Mouse (Mus musculus): ENCODE data around the gene Zfp558. TPM values are rescaled to one million over a fixed set of nuclear protein-coding genes. Genes with fewer than 3 reads are reported as not detected.
"Not testable (repeated sequence)": the region's sequence is repeated elsewhere in the genome, so short reads cannot be mapped to it uniquely, and the experiment has no call there.

The Zfp558 gene
- total and polyA plus RNA-seq, 2 experiments from 2014 or later = 0.73 to 1.7 TPM

- no peak for DNase-seq (ENCODE audit: low spot score)
- TF ChIP-seq EP300 (IDR thresholded peaks at IDR 0.05; ENCODE audit: low read depth) (no peak), CTCF (IDR thresholded peaks at IDR 0.05; ENCODE audit: low read depth) (no peak)
- Histone ChIP-seq H3K4me1 (ENCODE audit: control insufficient read depth, insufficient read depth) (no peaks in the 10 kb centered on the region), H3K27ac (ENCODE audit: low read depth) (no peak overlapping the region), H3K9me3 (replicated peaks; ENCODE audit: control insufficient read depth, low read length) (peaks cover 15% of the 10 kb centered on the region; the same call in 1 of the 2 replicates), H3K27me3 (ENCODE audit: control insufficient read depth, insufficient read depth, low read length) (no peaks in the 10 kb centered on the region), H3K9ac (replicated peaks; ENCODE audit: low read depth, low read length) (no peak overlapping the region), H3K36me3 (replicated peaks; ENCODE audit: control insufficient read depth, insufficient read depth, low read length) (peaks cover 27% of the 10 kb centered on the region), H3K4me2 (ENCODE audit: low read depth, low read length) (no peak overlapping the region), H3K4me3 (ENCODE audit: low read depth, low read length) (no peak overlapping the region)
- ATAC-seq (ENCODE audit: insufficient read depth, low read depth) = no peak
- 82% methylated on average over 4 of the region's 4 CpGs for WGBS
These were observed 21.5 kb downstream of the Zfp558 start for GRCm38 (mm10) chr9:18456520-18456919.

- WGBS = 53% methylated on average over 10 of the region's 10 CpGs
- DNase-seq (ENCODE audit: low spot score) = no peak
- Histone ChIP-seq H3K4me3 (ENCODE audit: low read depth, low read length) (no peak overlapping the region), H3K4me1 (ENCODE audit: control insufficient read depth, insufficient read depth) (no peaks in the 10 kb centered on the region), H3K9ac (replicated peaks; ENCODE audit: low read depth, low read length) (no peak overlapping the region), H3K27me3 (ENCODE audit: control insufficient read depth, insufficient read depth, low read length) (no peaks in the 10 kb centered on the region), H3K9me3 (replicated peaks; ENCODE audit: control insufficient read depth, low read length) (no peaks in the 10 kb centered on the region), H3K4me2 (ENCODE audit: low read depth, low read length) (no peak overlapping the region), H3K27ac (ENCODE audit: low read depth) (no peak overlapping the region), H3K36me3 (replicated peaks; ENCODE audit: control insufficient read depth, insufficient read depth, low read length) (no peaks in the 10 kb centered on the region)
- TF ChIP-seq CTCF (IDR thresholded peaks at IDR 0.05; ENCODE audit: low read depth) = no peak
- TF ChIP-seq EP300 (IDR thresholded peaks at IDR 0.05; ENCODE audit: low read depth) = no peak
- ATAC-seq (ENCODE audit: insufficient read depth, low read depth) = no peak
These were observed 46.4 kb downstream of the Zfp558 start for GRCm38 (mm10) chr9:18431687-18432086.

GRCm38 (mm10) chr9:18430354-18430753 is 47.7 kb downstream of the Zfp558 start, which contains the start of gene Mbd3l2:
Gene Mbd3l2 (plus strand): TSS chr9:18430654.
- Histone ChIP-seq H3K4me3 (ENCODE audit: low read depth, low read length) (no peak within 1 kb of the TSS), H3K4me1 (ENCODE audit: control insufficient read depth, insufficient read depth) (no peaks in the 10 kb centered on the region), H3K4me2 (ENCODE audit: low read depth, low read length) (no peak within 1 kb of the TSS), H3K9ac (replicated peaks; ENCODE audit: low read depth, low read length) (no peak within 1 kb of the TSS), H3K9me3 (replicated peaks; ENCODE audit: control insufficient read depth, low read length) (no peaks in the 10 kb centered on the region), H3K36me3 (replicated peaks; ENCODE audit: control insufficient read depth, insufficient read depth, low read length) (no peaks in the 10 kb centered on the region), H3K27ac (ENCODE audit: low read depth) (no peak within 1 kb of the TSS), H3K27me3 (ENCODE audit: control insufficient read depth, insufficient read depth, low read length) (no peaks in the 10 kb centered on the region)
- TF ChIP-seq EP300 (IDR thresholded peaks at IDR 0.05; ENCODE audit: low read depth) (no peak), CTCF (IDR thresholded peaks at IDR 0.05; ENCODE audit: low read depth) (no peak)
- no peak for ATAC-seq (ENCODE audit: insufficient read depth, low read depth)
- DNase-seq (ENCODE audit: low spot score) = no peak

- not testable (repeated sequence) for ATAC-seq (ENCODE audit: insufficient read depth, low read depth); H3K9ac ChIP-seq (replicated peaks; ENCODE audit: low read depth, low read length); H3K27ac ChIP-seq (ENCODE audit: low read depth); H3K4me3 ChIP-seq (ENCODE audit: low read depth, low read length); H3K27me3 ChIP-seq (ENCODE audit: control insufficient read depth, insufficient read depth, low read length); DNase-seq (ENCODE audit: low spot score); H3K4me2 ChIP-seq (ENCODE audit: low read depth, low read length); H3K36me3 ChIP-seq (replicated peaks; ENCODE audit: control insufficient read depth, insufficient read depth, low read length); H3K4me1 ChIP-seq (ENCODE audit: control insufficient read depth, insufficient read depth); H3K9me3 ChIP-seq (replicated peaks; ENCODE audit: control insufficient read depth, low read length)
- 64% methylated on average over 4 of the region's 4 CpGs for WGBS
These were observed 65.7 kb downstream of the Zfp558 start for GRCm38 (mm10) chr9:18412371-18412770.

Small RNA genes within 50 kb of the gene (microRNA-seq; reads per million reads assigned to microRNA genes)
- not detected for gene Gm22854

Other genes with a start within 250 kb of the Zfp558 start
- 15.0 and 69.7 TPM in 2 replicates for gene Chordc1, start 186.1 kb downstream of the Zfp558 start, total RNA-seq (2014; rRNA removed; ENCODE audit: low replicate concordance)
- gene Chordc1, start 186.1 kb downstream of the Zfp558 start, polyA plus RNA-seq (2015; fragmentation: Nextera tagmentation; extraction: Ambion mirVana) = 51.7 and 53.5 TPM in 2 replicates
- 3.0 and 15.8 TPM in 2 replicates for gene Naalad2, start 75.3 kb downstream of the Zfp558 start, total RNA-seq (2014; rRNA removed; ENCODE audit: low replicate concordance)
- gene Naalad2, start 75.3 kb downstream of the Zfp558 start, polyA plus RNA-seq (2015; fragmentation: Nextera tagmentation; extraction: Ambion mirVana) = 4.5 and 4.7 TPM in 2 replicates
- gene Ubtfl1, start 73.8 kb downstream of the Zfp558 start, total RNA-seq (2014; rRNA removed; ENCODE audit: low replicate concordance) = not detected in 2 replicates
- gene Ubtfl1, start 73.8 kb downstream of the Zfp558 start, polyA plus RNA-seq (2015; fragmentation: Nextera tagmentation; extraction: Ambion mirVana) = not detected in 2 replicates
- gene Mbd3l2, start 47.6 kb downstream of the Zfp558 start, total RNA-seq (2014; rRNA removed; ENCODE audit: low replicate concordance) = not detected in 2 replicates
- gene Mbd3l2, start 47.6 kb downstream of the Zfp558 start, polyA plus RNA-seq (2015; fragmentation: Nextera tagmentation; extraction: Ambion mirVana) = not detected in 2 replicates
- gene Mbd3l1, start 91 bp upstream of the Zfp558 start, total RNA-seq (2014; rRNA removed; ENCODE audit: low replicate concordance) = not detected in 2 replicates
- gene Mbd3l1, start 91 bp upstream of the Zfp558 start, polyA plus RNA-seq (2015; fragmentation: Nextera tagmentation; extraction: Ambion mirVana) = not detected in 2 replicates
- gene Muc16, start 196.3 kb upstream of the Zfp558 start, total RNA-seq (2014; rRNA removed; ENCODE audit: low replicate concordance) = 13.9 and 14.8 TPM in 2 replicates
- 1.00 and 1.6 TPM in 2 replicates for gene Muc16, start 196.3 kb upstream of the Zfp558 start, polyA plus RNA-seq (2015; fragmentation: Nextera tagmentation; extraction: Ambion mirVana)